Mouse (Mus musculus) C2C12 (cell line): Measurements from ENCODE around the gene Pde11a.

ENCODE experiments used
- CTCF ChIP-seq: IDR thresholded peaks from one replicate; pipeline ENCODE4 v1.5.1; 2011; ENCODE audit not compliant: control insufficient read depth, insufficient read depth, insufficient read length
- USF1 ChIP-seq: IDR thresholded peaks from one replicate; pipeline ENCODE4 v1.6.1; 2011; ENCODE audit warnings: low read depth, mild to moderate bottlenecking, control low read depth, moderate library complexity

GRCm38 (mm10) chr2:76051385-76051784 is 287.2 kb downstream of the Pde11a start:
- TF ChIP-seq CTCF (no peak), USF1 (no peak)
